ENCODE assay signal across 20 mouse cellular contexts in the genomic region with DNA sequence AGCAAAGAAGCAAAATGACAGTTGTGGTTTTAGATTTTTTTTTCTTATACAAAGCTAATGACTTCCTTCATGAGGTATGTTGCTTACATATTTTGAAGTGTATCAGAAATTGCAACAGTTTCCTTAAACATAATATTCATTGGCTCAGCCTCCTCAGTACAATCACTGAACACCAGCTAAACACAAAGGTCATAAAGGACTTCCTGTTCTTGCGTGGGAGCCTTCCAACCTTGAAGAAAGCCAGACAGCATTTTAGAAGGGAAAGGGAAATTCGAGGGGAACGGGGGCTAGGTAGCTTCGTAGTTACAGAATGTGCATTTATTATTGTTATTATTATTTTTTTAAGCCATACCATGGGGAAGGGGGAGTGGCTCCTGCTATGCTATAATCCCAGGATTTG.
DNase-seq lines count a peak whose midpoint lies in the region; ATAC-seq and TF ChIP-seq lines count a peak whose summit lies in the region.
"Had no signal": no experiment of that assay in that cellular context is flagged by ENCODE, and none has a peak within 500 bp of the region (broad histone marks: within the 10 kb centered on the region; RNA-seq: fewer than 3 reads in every experiment).

No protein-coding gene starts in this region.

- DNase-seq in heart, adult 8-10 months (ENCODE audit: low spot score) = peak; percentile 13
- no peak for DNase-seq in heart, postnatal 25 days (ENCODE audit: low spot score)
- DNase-seq in layer of hippocampus, adult 2 months (ENCODE audit: low spot score in 2 of 2) = no peak
- no peak for DNase-seq in layer of hippocampus, postnatal 36 days
- DNase-seq in urinary bladder, postnatal 14 days (ENCODE audit: low spot score) = no peak
- DNase-seq: adrenal gland, adult 8-10 months; adrenal gland, postnatal 36 days; cerebellum, adult 2 months; cerebellum, postnatal 14 days; gastrocnemius, postnatal 14 days; heart, postnatal 14 days had no signal

- H3K27ac ChIP-seq in layer of hippocampus, adult 2 months = 0 out of 2 replicates have a peak overlapping the region, but pooled peaks have one; percentile 29
- H3K27ac ChIP-seq: forebrain, embryonic 10.5 days; heart, embryonic 15.5 days; hindbrain, embryonic 10.5 days; hindbrain, embryonic 15.5 days had no signal

- TF ChIP-seq CTCF in layer of hippocampus, adult 2 months (conservative IDR thresholded peaks at IDR 0.05) = no peak

- peak; percentile 42 for ATAC-seq in granulocyte monocyte progenitor cell, adult 5-6 weeks (replicated peaks; ENCODE audit: poor library complexity, severe bottlenecking)
- ATAC-seq: forebrain, embryonic 16.5 days; inflammation-experienced regulatory T-cells, adult 6 months; intestine, postnatal 0 days had no signal

- H3K4me3 ChIP-seq in layer of hippocampus, adult 2 months = no peak overlapping the region
- H3K4me3 ChIP-seq: erythroblast, embryonic 14.5 days; forebrain, embryonic 10.5 days; heart, embryonic 15.5 days; hindbrain, embryonic 10.5 days; hindbrain, embryonic 15.5 days had no signal

- intact Hi-C loops in heart, postnatal 25 days (cut with DNase I) = no loop called here
